Mouse (Mus musculus) urinary bladder, adult 18-20 months (tissue): ENCODE data around the gene Gm17604.
A peak's percentile ranks its signal among the peaks of the same experiment; 100 is the strongest.

Experiments used
- DNase-seq, 2 experiments: peaks; one replicate each; pipeline ENCODE4 v3.0.0; 2022; ENCODE audit warnings: low spot score in 2 of 2, mixed read lengths in 2 of 2

The Gm17604 gene

GRCm38 (mm10) chrX:165004779-165005324 lies at the start of gene Gm17604:
Gm17604 (minus strand) TSS chrX:165004829.
- no peak for DNase-seq

DNA sequence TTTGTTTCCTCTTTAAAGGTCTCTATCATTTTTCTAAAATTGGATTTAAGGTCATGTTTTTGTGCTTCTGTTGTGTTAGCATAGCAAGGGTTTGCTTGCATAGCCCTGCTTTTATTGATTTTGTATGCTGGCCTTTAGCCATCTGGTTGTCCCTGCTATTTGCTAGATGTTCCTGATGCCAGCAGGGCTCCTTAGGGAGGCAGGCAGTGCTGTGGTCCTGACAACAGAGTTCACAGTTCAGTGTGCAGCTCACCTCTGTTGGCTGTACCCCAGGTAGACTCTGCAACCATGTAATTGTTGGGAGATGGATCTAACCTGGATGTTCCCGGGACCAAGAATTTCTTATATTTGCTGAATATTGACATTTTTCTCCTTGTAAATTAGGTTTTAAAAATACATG lies 45.3 kb upstream of the Gm17604 start:
- DNase-seq, result no peak

DNA sequence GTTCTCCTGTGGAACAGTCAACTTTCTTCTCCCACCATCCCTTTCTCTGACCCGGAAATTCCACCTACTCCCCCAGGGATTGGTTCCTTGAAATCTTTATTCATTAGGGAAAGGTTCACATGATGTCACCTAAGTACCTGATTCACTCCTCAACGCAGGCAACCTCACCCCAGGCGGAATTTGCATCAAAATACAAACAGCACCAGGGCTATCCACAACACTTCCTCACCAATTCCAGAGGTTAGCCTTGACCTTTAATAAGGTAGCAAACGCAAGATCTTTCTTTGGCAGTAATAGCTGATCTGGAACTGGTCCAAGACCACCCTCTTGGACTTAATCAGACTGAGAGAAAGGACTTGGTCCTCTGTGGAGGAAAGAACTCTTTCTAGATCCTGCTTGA lies 1.5 kb downstream of the Gm17604 start:
- DNase-seq, result no peak

- DNase-seq, result peak; percentile 62 to 81
These were observed 24.3 kb downstream of the Gm17604 start, which contains the start of the genes Mospd2 and Fancb for GRCm38 (mm10) chrX:164980193-164980775. Mospd2 (minus strand) TSS chrX:164980375. Fancb (plus strand) TSS chrX:164980592.

DNA sequence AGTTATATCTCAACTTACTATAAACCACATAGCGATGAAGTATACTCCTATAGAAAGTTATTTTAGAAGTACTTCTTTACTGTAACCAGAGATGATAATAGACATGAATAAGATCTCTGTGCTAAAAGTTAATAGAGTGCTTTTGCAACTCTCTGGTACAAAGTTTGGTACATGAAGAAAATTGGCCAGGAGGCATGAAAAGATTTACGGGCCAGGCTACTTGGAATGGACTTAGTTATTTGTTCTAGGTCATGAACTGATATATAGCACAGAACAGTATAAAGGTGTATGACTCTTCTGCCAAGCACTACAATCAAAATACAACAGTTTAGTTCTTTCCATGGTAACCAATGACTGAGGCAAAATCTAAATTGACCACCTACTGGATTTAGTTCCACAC lies 25.8 kb downstream of the Gm17604 start:
- DNase-seq, result no peak

- no peak for DNase-seq
These were observed 33.4 kb downstream of the Gm17604 start for GRCm38 (mm10) chrX:164971206-164971605.

- DNase-seq, result no peak
These were observed 38.7 kb downstream of the Gm17604 start for GRCm38 (mm10) chrX:164965750-164966448.
